Mouse (Mus musculus): Measurements from ENCODE around the gene Dennd4c. TPM values are rescaled to one million over a fixed set of nuclear protein-coding genes. Genes with fewer than 3 reads are reported as not detected.

Dennd4c gene
- polyA plus RNA-seq, 1 experiment from 2014 or later = 4.0 TPM

DNA sequence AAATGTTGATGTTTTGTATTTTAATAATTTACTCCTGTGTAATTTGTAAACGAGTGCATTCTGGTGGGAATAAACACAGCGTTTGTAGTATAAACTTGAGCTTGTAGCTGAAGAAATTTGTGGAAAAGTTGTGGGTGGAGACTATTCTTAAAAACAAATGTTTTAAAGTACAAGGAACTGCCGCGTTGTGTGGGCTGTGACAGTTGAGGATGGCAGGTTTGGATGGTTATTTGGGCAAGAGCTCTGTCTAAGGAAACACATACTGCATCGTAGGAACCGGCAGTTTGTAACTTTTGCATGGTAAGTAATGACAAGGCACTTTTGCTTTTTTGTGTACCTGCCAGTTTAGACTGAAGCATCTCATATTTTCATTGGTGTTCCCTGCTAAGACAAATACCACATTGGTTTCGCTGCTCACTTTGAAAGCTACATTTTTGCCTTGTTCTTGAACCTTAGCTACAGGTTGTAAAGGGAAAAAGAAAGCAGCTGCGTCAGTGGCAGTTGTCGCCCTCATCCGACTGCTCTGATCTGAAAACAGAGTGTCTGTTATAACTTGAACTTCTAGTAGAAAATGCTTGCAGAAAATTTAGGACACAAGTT, 2.1 kb downstream of the Dennd4c start:
- ATAC-seq (replicated peaks; ENCODE audit: low FRiP score, low read depth) = no peak
- Histone ChIP-seq H3K36me3 (ENCODE audit: insufficient read depth, low read length) (no peaks in the 10 kb centered on the region), H3K4me1 (replicated peaks; ENCODE audit: insufficient read depth, low read length) (peaks cover 5% of the 10 kb centered on the region; the same call in 1 of the 2 replicates), H3K9me3 (replicated peaks; ENCODE audit: low read length) (no peaks in the 10 kb centered on the region), H3K27me3 (ENCODE audit: insufficient read depth, low read length) (no peaks in the 10 kb centered on the region), H3K4me3 (replicated peaks; ENCODE audit: low read depth, low read length) (no peak overlapping the region), H3K27ac (no peak overlapping the region), H3K9ac (ENCODE audit: low read depth, low read length) (peak overlapping the region; percentile 8; the same call in 1 of the 2 replicates), H3K4me2 (ENCODE audit: low read length) (peak overlapping the region; percentile 87)
- WGBS = 56% methylated on average over 10 of the region's 10 CpGs
- TF ChIP-seq CTCF (IDR thresholded peaks at IDR 0.05; ENCODE audit: low read depth) = no peak
- DNase-seq (ENCODE audit: low spot score) = no peak

DNA sequence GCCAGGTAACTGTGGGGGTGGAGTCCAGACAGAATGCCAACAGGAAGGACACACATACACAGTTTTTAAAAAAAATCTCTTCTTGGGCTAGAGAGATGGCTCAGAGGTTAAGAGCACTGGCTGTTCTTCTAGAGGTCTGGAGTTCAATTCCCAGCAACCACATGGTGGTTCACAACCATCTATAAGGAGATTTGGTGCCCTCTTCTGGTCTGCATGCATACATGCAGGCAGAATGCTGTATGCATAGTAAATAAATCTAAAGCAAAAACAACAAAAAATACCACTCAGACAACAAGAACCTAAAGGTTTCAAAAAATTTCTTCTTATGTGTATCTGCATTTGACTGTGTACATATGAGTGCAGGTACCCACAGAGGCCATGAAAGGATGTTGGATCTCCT, 16.0 kb downstream of the Dennd4c start:
- no peaks in the 10 kb centered on the region for H3K27me3 ChIP-seq (ENCODE audit: insufficient read depth, low read length)
- TF ChIP-seq CTCF (IDR thresholded peaks at IDR 0.05; ENCODE audit: low read depth) = peak; percentile 28; the same call in 1 of the 2 replicates
- no peak for ATAC-seq (replicated peaks; ENCODE audit: low FRiP score, low read depth)

GRCm38 (mm10) chr4:86777587-86777986, 29.2 kb downstream of the Dennd4c start:
- H3K4me2 ChIP-seq (ENCODE audit: low read length) = no peak overlapping the region
- ATAC-seq (replicated peaks; ENCODE audit: low FRiP score, low read depth) (no peak), DNase-seq (ENCODE audit: low spot score) (peak; percentile 1)
- H3K4me3 ChIP-seq (replicated peaks; ENCODE audit: low read depth, low read length) = no peak overlapping the region
- no peak overlapping the region for H3K27ac ChIP-seq
- no peak overlapping the region for H3K9ac ChIP-seq (ENCODE audit: low read depth, low read length)
- no peaks in the 10 kb centered on the region for H3K4me1 ChIP-seq (replicated peaks; ENCODE audit: insufficient read depth, low read length)
- 56% methylated on average over 9 of the region's 9 CpGs for WGBS
- no peaks in the 10 kb centered on the region for H3K9me3 ChIP-seq (replicated peaks; ENCODE audit: low read length)
- peaks cover 9% of the 10 kb centered on the region; the same call in 1 of the 2 replicates for H3K36me3 ChIP-seq (ENCODE audit: insufficient read depth, low read length)
- no peaks in the 10 kb centered on the region for H3K27me3 ChIP-seq (ENCODE audit: insufficient read depth, low read length)
- no peak for TF ChIP-seq CTCF (IDR thresholded peaks at IDR 0.05; ENCODE audit: low read depth)

More for the DNA sequence above, 16.0 kb downstream of the Dennd4c start:
- H3K27ac ChIP-seq = no peak overlapping the region
- H3K36me3 ChIP-seq (ENCODE audit: insufficient read depth, low read length) = no peaks in the 10 kb centered on the region
- H3K4me3 ChIP-seq (replicated peaks; ENCODE audit: low read depth, low read length) = no peak overlapping the region
- no peaks in the 10 kb centered on the region for H3K9me3 ChIP-seq (replicated peaks; ENCODE audit: low read length)
- no peak overlapping the region for H3K4me2 ChIP-seq (ENCODE audit: low read length)
- H3K4me1 ChIP-seq (replicated peaks; ENCODE audit: insufficient read depth, low read length) = no peaks in the 10 kb centered on the region
- no peak for DNase-seq (ENCODE audit: low spot score)
- H3K9ac ChIP-seq (ENCODE audit: low read depth, low read length) = no peak overlapping the region

DNA sequence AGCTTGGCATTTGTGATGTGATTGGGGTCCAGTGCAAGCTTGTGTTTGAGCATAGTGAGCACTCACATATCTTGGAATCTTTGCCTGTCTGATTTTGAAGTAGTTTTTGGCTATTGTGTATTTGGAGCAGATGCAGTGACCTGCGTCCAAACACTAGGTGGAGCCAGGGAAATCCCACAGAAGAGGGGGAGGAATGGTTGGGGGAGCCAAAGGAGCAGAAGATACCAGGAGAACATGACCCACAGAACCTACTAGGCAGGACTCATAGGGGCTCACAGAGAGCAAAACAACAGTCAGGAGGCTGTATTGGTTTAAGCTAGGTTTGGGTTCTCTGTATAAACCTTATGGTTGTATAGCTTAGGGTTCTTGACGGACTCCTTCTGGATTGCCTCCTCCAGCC, 62.2 kb downstream of the Dennd4c start:
- no peak for ATAC-seq (replicated peaks; ENCODE audit: low FRiP score, low read depth)
- peak; percentile 44 for DNase-seq (ENCODE audit: low spot score)
- Histone ChIP-seq H3K4me3 (replicated peaks; ENCODE audit: low read depth, low read length) (no peak overlapping the region), H3K27me3 (ENCODE audit: insufficient read depth, low read length) (no peaks in the 10 kb centered on the region), H3K4me1 (replicated peaks; ENCODE audit: insufficient read depth, low read length) (no peaks in the 10 kb centered on the region), H3K36me3 (ENCODE audit: insufficient read depth, low read length) (peaks cover 10% of the 10 kb centered on the region), H3K4me2 (ENCODE audit: low read length) (no peak overlapping the region), H3K9ac (ENCODE audit: low read depth, low read length) (no peak overlapping the region), H3K9me3 (replicated peaks; ENCODE audit: low read length) (no peaks in the 10 kb centered on the region), H3K27ac (no peak overlapping the region)
- WGBS = 62% methylated on average over 2 of the region's 2 CpGs
- TF ChIP-seq CTCF (IDR thresholded peaks at IDR 0.05; ENCODE audit: low read depth) = peak; percentile 69

DNA sequence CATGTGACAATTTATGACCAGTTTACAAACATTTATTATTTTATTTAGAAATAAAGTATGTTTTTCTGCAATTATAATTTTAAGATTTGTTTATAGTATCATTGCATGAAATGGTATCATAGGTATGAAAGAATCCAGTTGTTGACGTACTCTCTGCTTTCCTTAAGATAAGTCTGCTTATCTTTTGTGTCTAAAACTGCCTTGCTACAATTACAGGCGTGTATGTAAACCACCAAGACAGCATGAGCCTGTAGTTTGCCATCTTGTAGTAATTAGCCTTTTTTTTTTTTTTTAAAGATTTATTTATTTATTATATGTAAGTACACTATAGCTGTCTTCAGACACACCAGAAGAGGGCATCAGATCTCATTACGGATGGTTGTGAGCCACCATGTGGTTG, 66.5 kb downstream of the Dennd4c start:
- no peak overlapping the region for H3K9ac ChIP-seq (ENCODE audit: low read depth, low read length)
- no peaks in the 10 kb centered on the region for H3K27me3 ChIP-seq (ENCODE audit: insufficient read depth, low read length)
- WGBS = 86% methylated on average over 2 of the region's 3 CpGs
- H3K27ac ChIP-seq = no peak overlapping the region
- ATAC-seq (replicated peaks; ENCODE audit: low FRiP score, low read depth) (no peak), DNase-seq (ENCODE audit: low spot score) (no peak)
- H3K36me3 ChIP-seq (ENCODE audit: insufficient read depth, low read length) = peaks cover 4% of the 10 kb centered on the region; the same call in 1 of the 2 replicates
- no peaks in the 10 kb centered on the region for H3K4me1 ChIP-seq (replicated peaks; ENCODE audit: insufficient read depth, low read length)
- TF ChIP-seq CTCF (IDR thresholded peaks at IDR 0.05; ENCODE audit: low read depth) = no peak
- H3K9me3 ChIP-seq (replicated peaks; ENCODE audit: low read length) = no peaks in the 10 kb centered on the region
- no peak overlapping the region for H3K4me3 ChIP-seq (replicated peaks; ENCODE audit: low read depth, low read length)
- H3K4me2 ChIP-seq (ENCODE audit: low read length) = no peak overlapping the region

- peak; percentile 88 for TF ChIP-seq CTCF (IDR thresholded peaks at IDR 0.05; ENCODE audit: low read depth)
- H3K27ac ChIP-seq = no peak overlapping the region
- 78% methylated on average over 2 of the region's 2 CpGs for WGBS
- no peak overlapping the region for H3K4me2 ChIP-seq (ENCODE audit: low read length)
- no peaks in the 10 kb centered on the region for H3K4me1 ChIP-seq (replicated peaks; ENCODE audit: insufficient read depth, low read length)
- DNase-seq (ENCODE audit: low spot score) (peak; percentile 72), ATAC-seq (replicated peaks; ENCODE audit: low FRiP score, low read depth) (no peak)
- no peak overlapping the region for H3K9ac ChIP-seq (ENCODE audit: low read depth, low read length)
- no peak overlapping the region for H3K4me3 ChIP-seq (replicated peaks; ENCODE audit: low read depth, low read length)
- H3K9me3 ChIP-seq (replicated peaks; ENCODE audit: low read length) = no peaks in the 10 kb centered on the region
- no peaks in the 10 kb centered on the region for H3K27me3 ChIP-seq (ENCODE audit: insufficient read depth, low read length)
- peaks cover 19% of the 10 kb centered on the region for H3K36me3 ChIP-seq (ENCODE audit: insufficient read depth, low read length)
Observed at GRCm38 (mm10) chr4:86823169-86823568, 74.8 kb downstream of the Dennd4c start.

DNA sequence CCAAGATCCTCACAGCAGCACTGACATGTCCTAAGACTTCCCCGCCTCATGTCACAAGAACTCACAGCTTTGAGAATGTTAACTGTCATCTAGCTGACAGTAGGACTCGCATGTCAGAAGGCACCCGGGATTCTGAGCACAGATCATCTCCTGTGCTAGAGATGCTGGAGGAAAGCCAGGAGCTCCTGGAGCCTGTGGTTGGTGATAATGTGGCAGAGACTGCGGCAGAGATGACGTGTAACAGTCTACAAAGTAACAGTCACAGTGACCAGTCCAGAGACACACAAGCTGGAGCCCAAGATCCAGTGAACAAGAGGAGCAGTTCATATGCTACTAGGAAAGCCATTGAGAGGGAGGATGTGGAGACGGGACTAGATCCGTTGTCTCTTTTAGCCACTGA, 76.8 kb downstream of the Dennd4c start:
- WGBS = 92% methylated on average over 7 of the region's 7 CpGs
- no peak for TF ChIP-seq CTCF (IDR thresholded peaks at IDR 0.05; ENCODE audit: low read depth)

More for the DNA sequence above, 76.8 kb downstream of the Dennd4c start:
- H3K9ac ChIP-seq (ENCODE audit: low read depth, low read length) = no peak overlapping the region
- H3K4me2 ChIP-seq (ENCODE audit: low read length) = no peak overlapping the region
- no peak overlapping the region for H3K4me3 ChIP-seq (replicated peaks; ENCODE audit: low read depth, low read length)
- H3K4me1 ChIP-seq (replicated peaks; ENCODE audit: insufficient read depth, low read length) = no peaks in the 10 kb centered on the region
- H3K36me3 ChIP-seq (ENCODE audit: insufficient read depth, low read length) = peaks cover 26% of the 10 kb centered on the region
- no peaks in the 10 kb centered on the region for H3K9me3 ChIP-seq (replicated peaks; ENCODE audit: low read length)
- no peak overlapping the region for H3K27ac ChIP-seq
- no peak for ATAC-seq (replicated peaks; ENCODE audit: low FRiP score, low read depth)
- no peaks in the 10 kb centered on the region for H3K27me3 ChIP-seq (ENCODE audit: insufficient read depth, low read length)
- DNase-seq (ENCODE audit: low spot score) = no peak

All from kidney, postnatal 0 days (tissue).